Mouse (Mus musculus): ENCODE data around the gene Ywhae. TPM values are rescaled to one million over a fixed set of nuclear protein-coding genes. Genes with fewer than 3 reads are reported as not detected.

Gene Ywhae
- polyA plus RNA-seq, 1 experiment from 2014 or later = 1,573 TPM

GRCm38 (mm10) chr11:75794602-75795320, 62.1 kb downstream of the Ywhae start:
- Histone ChIP-seq H3K4me3 (replicated peaks; ENCODE audit: low read depth, low read length) (peak overlapping the region; percentile 43), H3K9ac (replicated peaks; ENCODE audit: low read length) (peak overlapping the region; percentile 48), H3K4me2 (ENCODE audit: low read length) (peak overlapping the region; percentile 65), H3K36me3 (ENCODE audit: control insufficient read depth, insufficient read depth, low read length) (no peaks in the 10 kb centered on the region), H3K4me1 (ENCODE audit: control insufficient read depth, insufficient read depth, low read length) (no peaks in the 10 kb centered on the region; the same call in 1 of the 2 replicates), H3K27ac (replicated peaks; ENCODE audit: low read depth, low read length) (no peak overlapping the region), H3K9me3 (ENCODE audit: control insufficient read depth, low read length) (no peaks in the 10 kb centered on the region), H3K27me3 (ENCODE audit: control insufficient read depth, insufficient read depth, low read length) (peaks cover 33% of the 10 kb centered on the region)
- peak; percentile 46 for DNase-seq
- WGBS = 5% methylated on average over 45 of the region's 45 CpGs
- no peak for ATAC-seq (ENCODE audit: low FRiP score, low TSS enrichment)

GRCm38 (mm10) chr11:75795321-75795636, 62.6 kb downstream of the Ywhae start:
- WGBS = under 1% methylated on average over 40 of the region's 42 CpGs
- H3K4me3 ChIP-seq (replicated peaks; ENCODE audit: low read depth, low read length) = peak overlapping the region; percentile 43
- ATAC-seq (ENCODE audit: low FRiP score, low TSS enrichment) (no peak), DNase-seq (no peak)
- peak overlapping the region; percentile 48 for H3K9ac ChIP-seq (replicated peaks; ENCODE audit: low read length)
- H3K4me1 ChIP-seq (ENCODE audit: control insufficient read depth, insufficient read depth, low read length) = no peaks in the 10 kb centered on the region; the same call in 1 of the 2 replicates
- peak overlapping the region; percentile 65 for H3K4me2 ChIP-seq (ENCODE audit: low read length)
- H3K27me3 ChIP-seq (ENCODE audit: control insufficient read depth, insufficient read depth, low read length) = peaks cover 33% of the 10 kb centered on the region
- H3K27ac ChIP-seq (replicated peaks; ENCODE audit: low read depth, low read length) = no peak overlapping the region
- no peaks in the 10 kb centered on the region for H3K9me3 ChIP-seq (ENCODE audit: control insufficient read depth, low read length)
- no peaks in the 10 kb centered on the region for H3K36me3 ChIP-seq (ENCODE audit: control insufficient read depth, insufficient read depth, low read length)

GRCm38 (mm10) chr11:75796029-75796445, 63.4 kb downstream of the Ywhae start, which contains the start of gene Doc2b:
TSS of gene Doc2b (minus strand) at chr11:75796049.
- Histone ChIP-seq H3K4me1 (ENCODE audit: control insufficient read depth, insufficient read depth, low read length) (no peaks in the 10 kb centered on the region; the same call in 1 of the 2 replicates), H3K4me2 (ENCODE audit: low read length) (peak within 1 kb of the TSS; percentile 65), H3K36me3 (ENCODE audit: control insufficient read depth, insufficient read depth, low read length) (no peaks in the 10 kb centered on the region), H3K9ac (replicated peaks; ENCODE audit: low read length) (peak within 1 kb of the TSS; percentile 48), H3K4me3 (replicated peaks; ENCODE audit: low read depth, low read length) (peak within 1 kb of the TSS; percentile 43), H3K9me3 (ENCODE audit: control insufficient read depth, low read length) (no peaks in the 10 kb centered on the region), H3K27ac (replicated peaks; ENCODE audit: low read depth, low read length) (no peak within 1 kb of the TSS), H3K27me3 (ENCODE audit: control insufficient read depth, insufficient read depth, low read length) (peaks cover 33% of the 10 kb centered on the region)
- 4% methylated on average over 37 of the region's 37 CpGs for WGBS
- ATAC-seq (ENCODE audit: low FRiP score, low TSS enrichment) = peak; percentile 83
- DNase-seq = peak; percentile 86

GRCm38 (mm10) chr11:75796536-75797246, 64.0 kb downstream of the Ywhae start:
- Histone ChIP-seq H3K4me1 (ENCODE audit: control insufficient read depth, insufficient read depth, low read length) (no peaks in the 10 kb centered on the region; the same call in 1 of the 2 replicates), H3K4me3 (replicated peaks; ENCODE audit: low read depth, low read length) (peak overlapping the region; percentile 43; the same call in 1 of the 2 replicates), H3K27ac (replicated peaks; ENCODE audit: low read depth, low read length) (no peak overlapping the region), H3K9ac (replicated peaks; ENCODE audit: low read length) (peak overlapping the region; percentile 48; the same call in 1 of the 2 replicates), H3K4me2 (ENCODE audit: low read length) (peak overlapping the region; percentile 65), H3K9me3 (ENCODE audit: control insufficient read depth, low read length) (no peaks in the 10 kb centered on the region), H3K27me3 (ENCODE audit: control insufficient read depth, insufficient read depth, low read length) (peaks cover 33% of the 10 kb centered on the region), H3K36me3 (ENCODE audit: control insufficient read depth, insufficient read depth, low read length) (no peaks in the 10 kb centered on the region)
- WGBS = 71% methylated on average over 13 of the region's 13 CpGs
- DNase-seq = no peak
- no peak for ATAC-seq (ENCODE audit: low FRiP score, low TSS enrichment)

GRCm38 (mm10) chr11:75801369-75801768, 68.7 kb downstream of the Ywhae start:
- no peak for ATAC-seq (ENCODE audit: low FRiP score, low TSS enrichment)
- H3K36me3 ChIP-seq (ENCODE audit: control insufficient read depth, insufficient read depth, low read length) = no peaks in the 10 kb centered on the region
- no peak overlapping the region for H3K27ac ChIP-seq (replicated peaks; ENCODE audit: low read depth, low read length)
- H3K9me3 ChIP-seq (ENCODE audit: control insufficient read depth, low read length) = no peaks in the 10 kb centered on the region
- no peak overlapping the region for H3K9ac ChIP-seq (replicated peaks; ENCODE audit: low read length)
- H3K4me2 ChIP-seq (ENCODE audit: low read length) = no peak overlapping the region
- WGBS = 89% methylated on average over 4 of the region's 4 CpGs
- H3K4me1 ChIP-seq (ENCODE audit: control insufficient read depth, insufficient read depth, low read length) = no peaks in the 10 kb centered on the region; the same call in 1 of the 2 replicates
- peaks cover 8% of the 10 kb centered on the region; the same call in 1 of the 2 replicates for H3K27me3 ChIP-seq (ENCODE audit: control insufficient read depth, insufficient read depth, low read length)
- no peak for DNase-seq
- H3K4me3 ChIP-seq (replicated peaks; ENCODE audit: low read depth, low read length) = no peak overlapping the region

GRCm38 (mm10) chr11:75801771-75802550, 69.3 kb downstream of the Ywhae start:
- WGBS = 90% methylated on average over 7 of the region's 7 CpGs
- Histone ChIP-seq H3K27me3 (ENCODE audit: control insufficient read depth, insufficient read depth, low read length) (peaks cover 3% of the 10 kb centered on the region; the same call in 1 of the 2 replicates), H3K4me2 (ENCODE audit: low read length) (no peak overlapping the region), H3K27ac (replicated peaks; ENCODE audit: low read depth, low read length) (no peak overlapping the region), H3K9ac (replicated peaks; ENCODE audit: low read length) (no peak overlapping the region), H3K9me3 (ENCODE audit: control insufficient read depth, low read length) (no peaks in the 10 kb centered on the region), H3K36me3 (ENCODE audit: control insufficient read depth, insufficient read depth, low read length) (no peaks in the 10 kb centered on the region), H3K4me1 (ENCODE audit: control insufficient read depth, insufficient read depth, low read length) (no peaks in the 10 kb centered on the region), H3K4me3 (replicated peaks; ENCODE audit: low read depth, low read length) (no peak overlapping the region)
- no peak for ATAC-seq (ENCODE audit: low FRiP score, low TSS enrichment)
- DNase-seq = no peak

GRCm38 (mm10) chr11:75807486-75807885, 74.8 kb downstream of the Ywhae start:
- H3K4me2 ChIP-seq (ENCODE audit: low read length) = no peak overlapping the region
- H3K27me3 ChIP-seq (ENCODE audit: control insufficient read depth, insufficient read depth, low read length) = no peaks in the 10 kb centered on the region
- H3K9me3 ChIP-seq (ENCODE audit: control insufficient read depth, low read length) = no peaks in the 10 kb centered on the region
- no peaks in the 10 kb centered on the region for H3K36me3 ChIP-seq (ENCODE audit: control insufficient read depth, insufficient read depth, low read length)
- DNase-seq (no peak), ATAC-seq (ENCODE audit: low FRiP score, low TSS enrichment) (no peak)
- no peak overlapping the region for H3K9ac ChIP-seq (replicated peaks; ENCODE audit: low read length)
- no peak overlapping the region for H3K4me3 ChIP-seq (replicated peaks; ENCODE audit: low read depth, low read length)
- WGBS = 46% methylated on average over 5 of the region's 5 CpGs
- 0 out of 2 replicates have a peak, but pooled peaks cover 3% of the 10 kb centered on the region for H3K4me1 ChIP-seq (ENCODE audit: control insufficient read depth, insufficient read depth, low read length)
- H3K27ac ChIP-seq (replicated peaks; ENCODE audit: low read depth, low read length) = no peak overlapping the region

- H3K27ac ChIP-seq (replicated peaks; ENCODE audit: low read depth, low read length) = no peak overlapping the region
- H3K27me3 ChIP-seq (ENCODE audit: control insufficient read depth, insufficient read depth, low read length) = no peaks in the 10 kb centered on the region
- no peak overlapping the region for H3K4me3 ChIP-seq (replicated peaks; ENCODE audit: low read depth, low read length)
- WGBS = 91% methylated on average over 3 of the region's 3 CpGs
- H3K9ac ChIP-seq (replicated peaks; ENCODE audit: low read length) = no peak overlapping the region
- H3K36me3 ChIP-seq (ENCODE audit: control insufficient read depth, insufficient read depth, low read length) = no peaks in the 10 kb centered on the region
- H3K4me2 ChIP-seq (ENCODE audit: low read length) = no peak overlapping the region
- DNase-seq (no peak), ATAC-seq (ENCODE audit: low FRiP score, low TSS enrichment) (no peak)
- no peaks in the 10 kb centered on the region for H3K9me3 ChIP-seq (ENCODE audit: control insufficient read depth, low read length)
- 0 out of 2 replicates have a peak, but pooled peaks cover 3% of the 10 kb centered on the region for H3K4me1 ChIP-seq (ENCODE audit: control insufficient read depth, insufficient read depth, low read length)
These were observed 77.9 kb downstream of the Ywhae start for GRCm38 (mm10) chr11:75810526-75810925.
